Mouse (Mus musculus): Measurements from ENCODE around the gene Plcd4.

The Plcd4 gene

DNA sequence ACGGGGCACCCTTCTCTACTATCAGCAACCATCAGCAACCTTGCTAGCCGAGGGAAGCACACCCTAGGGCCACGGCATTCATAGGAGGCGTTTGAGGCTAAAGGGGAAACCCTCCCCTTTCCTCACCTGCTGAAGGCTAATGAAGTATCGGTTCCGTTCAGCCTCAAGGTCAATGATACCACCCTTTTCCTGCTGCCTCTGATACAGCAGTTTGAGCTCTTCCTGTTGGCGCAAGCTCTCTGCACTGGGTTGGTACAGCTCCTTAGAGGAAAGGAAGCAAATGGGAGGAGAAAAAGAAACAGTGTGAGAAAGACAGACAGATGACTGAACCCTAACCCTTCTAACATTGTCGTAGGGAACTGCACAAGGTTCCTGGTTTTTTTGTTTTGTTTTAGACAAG lies 51.7 kb downstream of the Plcd4 start:
- no peak for DNase-seq (ENCODE audit: low read depth, low spot score)

- DNase-seq (ENCODE audit: low read depth, low spot score): no peak
Measured at GRCm38 (mm10) chr1:74600501-74601266, 58.0 kb downstream of the Plcd4 start.

DNA sequence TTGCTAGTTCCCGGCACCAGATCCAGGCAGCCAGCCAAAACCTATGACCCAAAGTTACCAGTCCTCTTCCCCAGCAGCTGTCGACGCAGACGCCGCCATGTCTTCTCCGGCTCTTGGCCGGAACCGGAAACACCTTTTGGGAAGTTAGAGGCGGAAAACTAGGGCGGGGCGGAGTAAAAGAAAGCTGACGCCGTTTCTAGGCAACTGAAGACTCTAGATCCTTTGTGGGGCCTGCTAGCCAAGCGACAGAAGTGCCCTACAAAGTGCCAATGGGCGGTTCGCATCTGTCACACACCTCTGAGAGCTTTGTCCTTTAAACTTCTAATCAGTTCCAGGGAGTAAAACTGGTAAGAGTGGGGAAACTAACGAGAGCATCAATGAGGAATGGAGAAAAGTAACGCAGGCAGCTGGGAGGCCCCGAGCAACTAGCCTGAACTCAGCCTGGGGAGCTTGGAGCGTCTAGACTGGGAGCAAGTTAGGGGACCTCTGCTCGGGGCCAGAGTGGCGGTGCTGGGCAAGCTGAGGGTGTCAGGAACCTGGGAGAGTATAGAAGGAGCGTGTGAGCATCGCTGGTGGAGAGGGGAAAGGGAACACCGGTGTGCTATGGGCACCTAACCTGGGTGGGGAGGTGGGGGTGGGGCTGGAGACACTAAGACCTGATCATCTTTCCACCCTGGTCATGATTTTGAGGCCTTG lies 58.7 kb downstream of the Plcd4 start, which contains the start of the genes Rnf25 and Stk36:
Gene Rnf25 (minus strand): TSS at position 131 of the 696 bp plus-strand sequence.
Gene Stk36 (plus strand): TSS at position 179 of the 696 bp plus-strand sequence.
- peak; percentile 95 for DNase-seq (ENCODE audit: low read depth, low spot score)

Measured in brain, adult 2 months (tissue).